Mouse (Mus musculus) megakaryocyte, embryonic 14.5 days (primary cell): ENCODE results near the gene Amh.

Source experiments
- FLI1 ChIP-seq: IDR thresholded peaks from 2 replicates; pipeline ENCODE4 v1.6.1; 2012; ENCODE audit warnings: low read length, inconsistent platforms, mixed read lengths
- GATA1 ChIP-seq: IDR thresholded peaks from 3 replicates; pipeline ENCODE4 v1.6.1; 2012; ENCODE audit warnings: mixed read lengths, low read length, inconsistent platforms, borderline replicate concordance

DNA sequence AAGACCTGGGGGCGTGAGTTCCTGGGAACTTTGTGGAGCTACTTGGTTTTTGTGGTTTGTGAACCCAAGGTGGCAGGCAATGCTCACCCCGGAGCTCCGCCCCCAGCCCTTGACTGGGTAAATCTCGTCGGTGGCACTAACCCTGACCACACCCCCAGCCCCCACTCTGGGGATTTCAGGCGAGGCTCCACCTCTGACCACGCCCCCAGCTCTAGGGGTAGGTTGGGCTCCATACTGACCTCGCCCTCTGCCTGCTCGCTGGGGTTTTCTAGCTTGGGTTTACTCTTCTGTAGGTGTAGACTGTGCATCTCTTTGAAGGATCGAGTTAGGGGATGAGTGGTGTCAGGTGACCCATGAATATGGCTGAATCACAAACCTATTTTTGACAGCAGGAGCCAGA, 43.5 kb downstream of the Amh start:
- TF ChIP-seq GATA1 (no peak), FLI1 (no peak)
